Mouse (Mus musculus) spleen, postnatal 10 days (tissue): ENCODE data around the gene Gm26602.
"Not testable (repeated sequence)": the region's sequence is repeated elsewhere in the genome, so short reads cannot be mapped to it uniquely, and the experiment has no call there.

Source experiments
- DNase-seq, 2 experiments: peaks; one replicate each; pipeline ENCODE4 v3.0.0; 2021 to 2022; ENCODE audit warnings: low spot score in 2 of 2

Gm26602 gene

DNA sequence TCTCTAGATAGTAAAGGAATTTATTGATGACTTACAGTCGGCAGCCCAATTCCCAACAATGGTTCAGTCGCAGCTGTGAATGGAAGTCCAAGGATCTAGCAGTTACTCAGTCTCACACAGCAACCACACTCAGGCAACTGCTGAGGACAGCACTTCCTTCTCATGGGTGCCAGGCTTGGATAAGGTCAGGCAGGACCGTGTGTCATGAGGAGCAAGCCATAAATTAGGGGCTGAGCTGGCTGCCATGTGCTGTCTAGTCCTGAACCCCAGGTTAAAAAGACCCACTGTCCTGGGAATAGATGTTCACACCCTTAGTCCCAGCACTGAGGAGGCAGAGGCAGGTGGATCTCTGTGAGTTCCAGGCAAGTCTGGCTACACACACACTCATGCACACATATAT is 25.7 kb upstream of the Gm26602 start:
- DNase-seq = not testable (repeated sequence)

- DNase-seq = no peak
Measured at GRCm38 (mm10) chr10:79886054-79886453, 24.6 kb upstream of the Gm26602 start, which contains the start of gene Elane. TSS of gene Elane (plus strand) at chr10:79886247.

DNA sequence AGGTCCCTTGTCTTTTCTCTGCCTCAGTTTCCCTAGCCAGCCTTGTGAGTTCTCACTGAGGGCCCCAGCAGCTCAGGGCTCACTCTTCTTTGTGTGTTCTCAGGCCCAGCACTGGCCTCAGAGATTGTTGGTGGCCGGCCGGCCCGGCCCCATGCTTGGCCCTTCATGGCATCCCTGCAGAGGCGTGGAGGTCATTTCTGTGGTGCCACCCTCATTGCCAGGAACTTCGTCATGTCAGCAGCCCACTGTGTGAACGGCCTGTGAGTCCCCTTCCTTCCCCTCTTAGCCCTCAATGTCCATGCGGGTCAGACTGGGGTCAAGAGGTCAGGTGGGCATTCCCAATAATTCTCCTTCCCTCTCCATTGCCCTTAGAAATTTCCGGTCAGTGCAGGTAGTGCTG is 24.0 kb upstream of the Gm26602 start:
- no peak for DNase-seq

GRCm38 (mm10) chr10:79889386-79889785 is 21.3 kb upstream of the Gm26602 start:
- DNase-seq = no peak

GRCm38 (mm10) chr10:79890670-79891069 is 20.0 kb upstream of the Gm26602 start, which contains the start of gene Cfd:
TSS of gene Cfd (plus strand) at chr10:79890853.
- DNase-seq = no peak

DNA sequence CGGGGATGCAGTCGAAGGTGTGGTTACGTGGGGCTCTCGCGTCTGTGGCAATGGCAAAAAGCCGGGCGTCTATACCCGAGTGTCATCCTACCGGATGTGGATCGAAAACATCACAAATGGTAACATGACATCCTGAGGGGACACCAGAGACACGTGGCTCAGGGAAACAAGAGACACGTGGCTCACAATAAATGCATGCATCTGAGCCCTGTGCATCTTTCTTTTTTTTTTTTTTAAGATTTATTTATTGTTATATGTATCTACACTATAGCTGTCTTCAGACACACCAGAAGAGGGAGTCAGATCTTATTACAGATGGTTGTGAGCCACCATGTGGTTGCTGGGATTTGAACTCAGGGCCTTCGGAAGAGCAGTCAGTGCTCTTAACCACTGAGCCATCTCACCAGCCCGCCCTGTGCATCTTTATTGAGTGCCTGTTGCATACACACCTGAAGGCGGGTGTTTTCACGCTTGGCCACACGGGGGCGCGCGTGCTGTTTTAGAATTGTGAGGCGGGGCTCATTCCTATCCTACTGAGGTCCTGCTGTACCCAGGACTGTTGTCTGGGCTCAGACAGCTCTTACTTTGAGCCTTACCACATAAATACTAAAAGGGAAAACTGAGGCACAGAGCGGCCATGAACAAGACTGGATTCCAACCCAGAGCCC is 18.1 kb upstream of the Gm26602 start:
- peak; percentile 82 to 90 for DNase-seq

DNA sequence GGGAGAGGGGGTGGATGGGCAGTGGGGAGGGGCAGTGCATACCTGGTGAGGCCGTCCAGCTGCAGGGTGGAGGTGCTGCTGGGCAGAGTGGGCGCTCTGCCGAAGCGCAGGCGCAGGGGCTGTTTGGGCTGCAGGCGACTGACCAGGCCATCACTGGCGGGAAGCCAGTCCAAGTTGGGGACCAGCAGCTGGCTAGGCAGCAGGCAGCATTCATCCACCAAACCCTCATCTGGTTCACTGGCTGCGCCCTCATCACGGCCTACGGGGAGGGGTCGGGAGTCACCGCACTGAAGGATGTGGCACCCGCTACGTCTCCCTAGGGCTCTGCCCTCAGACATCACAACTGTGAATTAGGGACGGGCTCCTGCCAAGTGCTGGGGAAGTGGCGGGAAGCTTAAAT is 14.3 kb upstream of the Gm26602 start:
- DNase-seq = no peak

- no peak for DNase-seq
Measured at GRCm38 (mm10) chr10:79896814-79897213, 13.8 kb upstream of the Gm26602 start.

GRCm38 (mm10) chr10:79897316-79898245 is 13.1 kb upstream of the Gm26602 start:
- DNase-seq = no peak

- no peak for DNase-seq
Measured at GRCm38 (mm10) chr10:79900951-79901410, 9.7 kb upstream of the Gm26602 start.

DNA sequence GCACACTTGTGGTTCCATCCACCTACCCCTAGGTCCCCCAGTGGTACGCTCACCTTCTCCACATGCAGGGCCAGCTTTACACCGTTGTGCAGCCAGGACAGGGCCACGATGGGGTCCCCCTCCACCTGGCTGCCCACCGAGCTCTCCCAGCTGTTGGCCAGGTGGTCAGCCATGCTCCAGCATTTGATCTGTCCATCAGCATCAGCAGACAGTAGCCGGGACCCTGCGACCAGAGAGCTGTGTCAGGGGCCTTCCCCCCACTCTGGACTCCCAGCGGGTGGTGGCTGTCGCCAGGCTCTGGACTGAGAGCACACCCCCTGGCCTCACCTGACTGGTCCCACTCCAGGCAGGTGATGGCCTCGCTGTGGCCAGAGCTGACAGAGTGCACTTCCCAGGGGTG is 3.9 kb upstream of the Gm26602 start:
- no peak for DNase-seq

DNA sequence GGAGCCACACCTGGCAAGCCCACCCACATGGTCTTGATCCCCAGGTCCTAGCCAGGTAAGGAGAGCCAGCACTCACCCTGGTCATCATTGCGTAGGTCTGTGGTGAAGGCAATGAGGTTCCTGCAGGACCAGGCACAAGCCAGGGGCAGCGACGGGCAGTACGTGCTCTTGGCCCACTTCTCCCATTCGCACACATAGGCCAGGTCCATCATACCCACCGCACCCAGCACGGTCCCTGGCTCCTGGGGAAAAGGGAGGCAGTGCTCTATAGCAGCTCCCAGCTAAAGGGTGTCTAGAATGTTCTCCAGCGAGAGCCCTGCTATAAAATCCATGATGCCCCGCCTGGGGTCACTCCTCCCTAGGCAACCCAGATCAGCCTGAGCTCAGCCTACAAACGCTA is 3.2 kb upstream of the Gm26602 start:
- DNase-seq = no peak

- DNase-seq = peak; percentile 97
Measured at GRCm38 (mm10) chr10:79908167-79909091, 2.2 kb upstream of the Gm26602 start, which contains the start of gene Med16. TSS of gene Med16 (minus strand) at chr10:79908923.

DNA sequence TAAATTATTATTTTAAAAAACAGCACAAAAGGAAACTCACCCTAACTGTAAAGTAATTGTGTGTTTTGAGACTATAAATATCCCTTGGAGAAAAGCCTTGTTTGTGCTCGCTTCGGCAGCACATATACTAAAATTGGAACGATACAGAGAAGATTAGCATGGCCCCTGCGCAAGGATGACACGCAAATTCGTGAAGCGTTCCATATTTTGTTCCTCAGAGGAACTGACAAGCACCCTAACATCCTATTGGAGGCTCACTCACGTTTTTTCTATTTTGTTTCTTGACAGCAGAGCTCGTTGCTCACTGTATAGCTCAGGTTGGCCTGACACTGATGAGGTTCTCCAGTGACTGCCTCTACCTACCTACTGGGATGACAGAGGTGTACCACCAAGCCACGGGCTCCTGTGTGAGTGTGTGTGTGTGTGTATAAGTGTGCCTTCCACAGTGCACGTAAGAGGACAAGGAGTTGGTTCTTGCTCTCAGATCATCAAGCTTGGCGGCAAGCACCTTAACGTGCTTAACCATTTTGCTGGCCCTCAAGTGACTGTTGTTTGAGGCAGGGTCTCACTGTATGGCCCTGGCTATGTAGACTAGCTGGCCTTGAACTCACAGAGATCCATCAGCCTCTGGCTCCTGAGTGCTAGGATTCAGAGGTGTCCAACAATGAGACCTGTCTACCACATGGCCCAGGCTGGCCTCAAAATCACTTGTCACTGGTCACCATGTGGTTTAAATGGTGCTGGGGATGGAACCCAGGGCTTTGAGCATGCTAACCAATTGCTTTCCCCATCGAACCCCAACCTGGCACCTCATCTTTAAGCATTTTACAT is 1.3 kb upstream of the Gm26602 start:
- DNase-seq = no peak

DNA sequence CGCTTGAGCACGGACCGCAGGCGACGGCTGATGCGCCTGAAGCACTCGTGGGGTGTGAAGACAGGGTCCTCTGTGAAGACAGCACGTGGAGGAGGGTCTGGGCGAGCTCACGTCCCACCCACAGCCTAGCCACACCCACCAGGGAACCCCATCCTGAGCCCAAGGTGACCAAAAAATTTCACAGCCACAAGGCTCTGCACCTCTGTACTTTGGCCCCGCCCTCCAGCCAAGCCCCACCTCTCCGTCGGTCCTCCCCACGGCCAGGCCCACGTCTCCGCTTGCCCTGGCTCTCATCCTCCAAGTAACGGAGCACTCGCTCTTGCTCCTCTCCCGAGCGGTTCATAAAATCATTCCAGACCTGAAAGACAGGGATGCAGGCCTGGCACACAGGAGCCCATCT is 1.8 kb downstream of the Gm26602 start:
- no peak for DNase-seq

DNA sequence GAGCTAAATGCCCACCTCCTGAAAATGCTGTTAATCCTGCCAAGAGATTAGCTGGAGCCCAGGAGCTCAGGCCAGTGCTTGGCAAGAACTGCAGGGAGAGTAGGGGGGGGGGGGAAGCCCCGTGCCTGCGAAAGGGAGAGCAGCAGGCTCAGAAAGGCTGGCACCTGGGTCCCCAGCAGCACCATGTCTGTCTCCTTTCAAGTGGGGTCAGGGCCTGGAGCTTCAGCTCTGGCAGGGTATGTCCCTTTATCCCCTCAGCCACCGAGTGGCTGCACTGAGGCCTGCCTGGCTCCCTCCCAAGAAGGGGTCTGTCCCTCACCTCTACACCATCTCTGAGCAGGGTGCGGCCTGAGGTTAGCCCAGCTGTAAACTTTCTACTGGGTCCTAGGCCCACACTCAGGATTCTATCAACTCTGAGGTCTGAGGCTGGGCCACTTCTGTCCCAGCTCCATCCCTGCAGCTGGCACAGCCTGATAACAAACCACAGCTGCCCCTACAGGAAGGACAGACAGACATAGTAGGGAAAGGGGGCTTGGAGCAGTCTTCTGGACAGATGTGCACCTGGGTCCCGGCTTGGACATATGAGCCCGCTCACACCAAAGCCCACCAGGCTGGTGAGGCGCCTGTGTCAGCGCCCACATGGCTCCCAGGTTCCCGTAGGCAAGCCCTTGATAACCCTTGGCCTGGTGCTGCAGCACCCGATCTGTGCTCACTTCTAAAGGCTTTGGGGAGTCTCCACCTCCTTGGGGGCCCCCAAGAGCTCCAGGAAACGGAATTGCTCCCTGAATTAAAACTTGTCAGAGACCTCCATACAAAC is 3.7 kb downstream of the Gm26602 start:
- DNase-seq = peak; percentile 49 to 56

- peak; percentile 29 to 43 for DNase-seq
Measured at GRCm38 (mm10) chr10:79914948-79915596, 4.4 kb downstream of the Gm26602 start.

DNA sequence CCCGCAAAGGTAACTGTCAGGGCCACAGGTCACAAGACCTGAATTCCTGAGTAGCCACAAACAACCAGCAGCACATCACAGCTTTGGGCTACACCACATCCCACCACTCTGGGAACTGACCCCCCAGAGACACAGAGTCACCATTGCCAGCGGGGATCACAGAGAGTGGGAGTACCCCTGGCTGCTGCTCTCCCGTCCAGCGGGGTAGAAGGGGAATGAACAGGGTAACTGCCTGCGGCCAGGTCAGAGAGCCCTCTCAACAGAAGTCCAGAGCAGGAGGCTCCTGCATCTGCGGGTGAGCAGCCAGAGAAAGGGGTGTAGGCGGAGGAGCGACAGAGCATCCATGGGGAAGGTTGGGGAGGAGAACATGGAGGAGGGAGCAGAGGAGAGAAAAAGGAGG is 5.4 kb downstream of the Gm26602 start:
- DNase-seq = peak; percentile 43 to 47

GRCm38 (mm10) chr10:79916808-79917531 is 6.3 kb downstream of the Gm26602 start, which contains the start of gene Kiss1r:
TSS of gene Kiss1r (plus strand) at chr10:79916971.
- peak; percentile 87 to 93 for DNase-seq
